Mouse (Mus musculus) liver, postnatal 0 days (tissue): ENCODE data around the gene Clcn6. TPM values are rescaled to one million over a fixed set of nuclear protein-coding genes. Genes with fewer than 3 reads are reported as not detected.

ENCODE experiments used
- ATAC-seq: fragments of 200-750 bp; cut with Nextera tagmentation; 2 replicates; pipeline ENCODE4 v1.8.0; 2017; ENCODE audit warnings: mild to moderate bottlenecking, moderate library complexity
- DNase-seq: peaks from one replicate; pipeline ENCODE4 v3.0.0-alpha.2; 2016
- H3K27ac ChIP-seq: fragments of 300-500 bp; sonication (generic); 2 replicates; pipeline ENCODE4 v1.5.1; 2014; ENCODE audit warnings: antibody characterized with exemption, moderate library complexity, mild to moderate bottlenecking, low read depth
- H3K27me3 ChIP-seq: fragments of 300-500 bp; sonication (generic); 2 replicates; pipeline ENCODE4 v1.6.1; 2014; ENCODE audit warnings: low read length, control low read depth, mixed read lengths; ENCODE audit not compliant: insufficient read depth
- H3K36me3 ChIP-seq: fragments of 300-500 bp; sonication (generic); replicated peaks from 2 replicates; pipeline ENCODE4 v1.6.1; 2014; ENCODE audit warnings: mild to moderate bottlenecking, control low read depth, low read length, moderate library complexity, mixed read lengths; ENCODE audit not compliant: insufficient read depth
- H3K4me1 ChIP-seq: fragments of 300-500 bp; sonication (generic); 2 replicates; pipeline ENCODE4 v1.6.1; 2014; ENCODE audit warnings: antibody characterized with exemption, mild to moderate bottlenecking, control low read depth; ENCODE audit not compliant: insufficient read depth
- H3K4me2 ChIP-seq: fragments of 300-500 bp; sonication (generic); 2 replicates; pipeline ENCODE4 v1.6.1; 2014; ENCODE audit warnings: low read depth, mild to moderate bottlenecking, low read length, moderate library complexity, mixed read lengths
- H3K4me3 ChIP-seq: fragments of 300-500 bp; sonication (generic); 2 replicates; pipeline ENCODE4 v1.5.1; 2014; ENCODE audit warnings: low read depth, low read length
- H3K9ac ChIP-seq: fragments of 300-500 bp; sonication (generic); replicated peaks from 2 replicates; pipeline ENCODE4 v1.6.1; 2014; ENCODE audit warnings: mild to moderate bottlenecking, moderate library complexity
- H3K9me3 ChIP-seq: fragments of 300-500 bp; sonication (generic); 2 replicates; pipeline ENCODE4 v1.6.1; 2016; ENCODE audit warnings: mild to moderate bottlenecking, control low read depth, low read length, mixed read lengths
- CTCF ChIP-seq: sonication (generic); IDR thresholded peaks from 2 replicates; pipeline ENCODE4 v1.5.1; 2016; ENCODE audit warnings: antibody characterized with exemption, low read depth
- EP300 ChIP-seq: IDR thresholded peaks from 2 replicates; pipeline ENCODE4 v1.6.1; 2016; ENCODE audit warnings: antibody characterized with exemption, low read depth, mild to moderate bottlenecking
- WGBS: fragments of 180-500 bp; shearing (Covaris S2); extraction: QIAGEN DNeasy Blood & Tissue Kit; methylation state at CpG from one replicate; pipeline ENCODE4 v1.1.7; 2014; ENCODE audit not compliant: insufficient replicate concordance; 5-methylcytosine and 5-hydroxymethylcytosine counted together
- polyA plus RNA-seq: library from polyadenylated mRNA; unstranded; fragments of >200 nt; fragmentation: Nextera tagmentation; extraction: Ambion mirVana; gene quantifications from 2 replicates; pipeline ENCODE4 v1.2.1, GENCODE M21; 2015

The Clcn6 gene
- polyA plus RNA-seq, 1 experiment from 2014 or later, result 0.79 TPM

DNA sequence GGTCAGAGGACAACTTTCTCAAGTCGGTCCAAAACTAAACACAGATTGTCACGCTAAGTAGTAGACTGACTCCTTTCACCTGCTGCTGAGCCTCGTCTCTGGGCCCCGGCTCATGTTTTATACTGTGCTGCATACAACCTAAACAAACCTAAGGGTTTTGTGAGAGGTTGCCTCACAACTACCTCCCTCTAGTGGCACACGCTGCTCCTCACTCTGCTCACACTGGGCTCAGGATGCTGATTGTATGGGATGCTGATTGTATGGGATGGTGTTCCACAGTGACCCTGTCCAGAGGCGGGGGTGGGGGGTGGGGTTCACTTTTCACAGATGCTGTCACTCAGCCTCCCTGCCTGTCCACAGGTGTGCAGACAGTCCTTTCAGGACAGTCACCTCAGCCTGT, 40.6 kb upstream of the Clcn6 start:
- no peak overlapping the region for H3K27ac ChIP-seq
- ATAC-seq, result no peak
- H3K9ac ChIP-seq, result no peak overlapping the region
- no peak for TF ChIP-seq EP300
- TF ChIP-seq CTCF, result peak; percentile 35; the same call in 1 of the 2 replicates
- H3K4me1 ChIP-seq, result peaks cover 21% of the 10 kb centered on the region
- WGBS, result 69% methylated on average over 6 of the region's 6 CpGs
- H3K27me3 ChIP-seq, result no peaks in the 10 kb centered on the region
- H3K36me3 ChIP-seq, result peaks cover 20% of the 10 kb centered on the region
- no peak for DNase-seq
- no peak overlapping the region for H3K4me2 ChIP-seq
- no peaks in the 10 kb centered on the region for H3K9me3 ChIP-seq
- H3K4me3 ChIP-seq, result no peak overlapping the region

DNA sequence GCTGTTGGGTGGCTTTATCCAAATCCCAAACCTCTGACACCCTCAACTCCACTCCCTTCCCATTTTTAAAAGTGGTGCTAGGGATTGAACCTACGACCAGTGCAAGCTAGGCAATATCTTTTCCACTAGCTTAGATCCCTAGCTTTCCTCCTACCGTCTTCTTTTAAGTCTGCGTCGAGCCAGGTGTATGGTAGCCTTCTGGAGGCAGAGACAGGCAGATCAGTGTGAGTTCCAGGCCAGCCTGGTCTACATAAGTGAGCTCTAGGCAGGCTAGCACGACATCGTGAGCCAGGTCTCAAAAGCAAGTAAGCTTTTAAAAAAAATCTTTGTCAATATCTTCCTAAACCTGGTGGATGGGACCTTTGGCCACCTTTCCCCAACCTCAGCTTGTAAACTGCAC, 37.3 kb upstream of the Clcn6 start:
- no peak for TF ChIP-seq CTCF
- no peak for TF ChIP-seq EP300
- H3K9me3 ChIP-seq, result no peaks in the 10 kb centered on the region
- DNase-seq, result no peak
- no peak overlapping the region for H3K4me2 ChIP-seq
- H3K9ac ChIP-seq, result no peak overlapping the region
- H3K36me3 ChIP-seq, result peaks cover 11% of the 10 kb centered on the region
- H3K27ac ChIP-seq, result no peak overlapping the region
- H3K4me1 ChIP-seq, result no peaks in the 10 kb centered on the region
- H3K4me3 ChIP-seq, result no peak overlapping the region
- H3K27me3 ChIP-seq, result no peaks in the 10 kb centered on the region
- no peak for ATAC-seq
- 79% methylated on average over 6 of the region's 6 CpGs for WGBS

DNA sequence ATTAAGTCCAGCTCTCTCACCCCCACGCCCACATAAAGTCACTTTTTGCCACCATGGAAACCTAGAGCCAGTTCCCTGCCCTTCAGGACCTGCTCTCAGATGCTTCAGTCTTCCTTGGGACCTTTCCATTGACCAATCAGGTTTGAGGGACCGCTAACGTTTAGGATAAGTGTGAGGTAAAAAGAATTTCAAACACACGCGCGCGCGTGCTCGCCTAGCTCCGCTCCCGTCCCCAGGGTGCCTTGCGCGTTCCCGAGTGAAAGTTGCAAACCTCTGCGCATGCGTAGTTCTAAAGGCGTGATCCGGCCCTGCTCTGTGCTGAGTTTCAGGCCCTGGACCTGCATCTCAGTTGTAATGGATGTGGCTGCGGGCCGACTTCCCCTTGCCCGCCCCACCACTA, 36.6 kb upstream of the Clcn6 start:
- Histone ChIP-seq H3K4me2 (peak overlapping the region; percentile 75), H3K4me3 (peak overlapping the region; percentile 30), H3K9ac (no peak overlapping the region), H3K4me1 (no peaks in the 10 kb centered on the region), H3K27me3 (no peaks in the 10 kb centered on the region), H3K27ac (no peak overlapping the region), H3K36me3 (peaks cover 9% of the 10 kb centered on the region), H3K9me3 (no peaks in the 10 kb centered on the region)
- TF ChIP-seq EP300 (no peak), CTCF (no peak)
- WGBS, result 36% methylated on average over 21 of the region's 21 CpGs
- ATAC-seq (peak; percentile 66), DNase-seq (peak; percentile 71)

GRCm38 (mm10) chr4:148074521-148075189, 36.0 kb upstream of the Clcn6 start:
- TF ChIP-seq EP300 (no peak), CTCF (peak; percentile 59)
- peak overlapping the region; percentile 30 for H3K4me3 ChIP-seq
- no peaks in the 10 kb centered on the region for H3K27me3 ChIP-seq
- H3K9ac ChIP-seq, result no peak overlapping the region
- peak overlapping the region; percentile 75 for H3K4me2 ChIP-seq
- no peak overlapping the region for H3K27ac ChIP-seq
- 43% methylated on average over 17 of the region's 17 CpGs for WGBS
- no peak for DNase-seq
- H3K36me3 ChIP-seq, result peaks cover 4% of the 10 kb centered on the region; the same call in 1 of the 2 replicates
- ATAC-seq, result peak; percentile 57; the same call in 1 of the 2 replicates
- no peaks in the 10 kb centered on the region for H3K4me1 ChIP-seq
- H3K9me3 ChIP-seq, result no peaks in the 10 kb centered on the region

- TF ChIP-seq EP300 (no peak), CTCF (no peak)
- ATAC-seq (no peak), DNase-seq (peak; percentile 36)
- Histone ChIP-seq H3K4me1 (no peaks in the 10 kb centered on the region), H3K9me3 (no peaks in the 10 kb centered on the region), H3K9ac (no peak overlapping the region), H3K36me3 (no peaks in the 10 kb centered on the region), H3K27ac (no peak overlapping the region), H3K4me3 (no peak overlapping the region), H3K27me3 (no peaks in the 10 kb centered on the region), H3K4me2 (no peak overlapping the region)
- WGBS, result 70% methylated on average over 5 of the region's 5 CpGs
These were observed 32.9 kb upstream of the Clcn6 start for GRCm38 (mm10) chr4:148071508-148071907.

GRCm38 (mm10) chr4:148069602-148070218, 31.1 kb upstream of the Clcn6 start:
- no peak overlapping the region for H3K4me2 ChIP-seq
- no peaks in the 10 kb centered on the region for H3K9me3 ChIP-seq
- H3K36me3 ChIP-seq, result no peaks in the 10 kb centered on the region
- H3K27me3 ChIP-seq, result no peaks in the 10 kb centered on the region
- no peak overlapping the region for H3K27ac ChIP-seq
- no peak for DNase-seq
- H3K4me3 ChIP-seq, result no peak overlapping the region
- H3K4me1 ChIP-seq, result peaks cover 8% of the 10 kb centered on the region; the same call in 1 of the 2 replicates
- ATAC-seq, result no peak
- no peak overlapping the region for H3K9ac ChIP-seq
- WGBS, result 70% methylated on average over 9 of the region's 9 CpGs
- TF ChIP-seq CTCF, result no peak
- TF ChIP-seq EP300, result no peak
